Mouse (Mus musculus) brain, adult 2 months (tissue): ENCODE results near the gene Col7a1.

Experiments used
- DNase-seq: peaks from one replicate; pipeline ENCODE4 v3.0.0; 2011; ENCODE audit warnings: low read depth, low spot score

Gene Col7a1

GRCm38 (mm10) chr9:109016973-109017604 lies 63.7 kb downstream of the Col7a1 start:
- no peak for DNase-seq

DNA sequence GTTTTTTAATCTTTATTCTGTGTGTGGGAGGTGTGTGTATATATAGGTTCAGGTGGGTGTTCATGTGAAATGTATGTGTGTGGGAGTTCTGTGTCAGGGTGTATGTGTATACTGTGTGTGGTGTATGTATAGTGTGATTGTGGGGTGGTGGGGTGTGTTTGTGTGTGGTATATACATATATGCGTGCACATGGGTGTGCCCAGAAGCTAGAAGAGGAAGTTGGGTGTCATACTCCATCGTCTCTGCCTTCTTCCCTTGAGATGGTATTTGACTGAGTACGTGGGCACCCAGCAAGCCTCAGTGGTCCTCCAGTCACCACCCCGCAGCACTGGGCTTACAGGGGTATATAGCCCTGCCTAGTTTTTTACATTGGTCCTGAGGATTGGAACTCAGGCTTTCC lies 68.0 kb downstream of the Col7a1 start:
- DNase-seq = no peak

GRCm38 (mm10) chr9:109022866-109023685 lies 69.7 kb downstream of the Col7a1 start:
- peak; percentile 75 for DNase-seq

DNA sequence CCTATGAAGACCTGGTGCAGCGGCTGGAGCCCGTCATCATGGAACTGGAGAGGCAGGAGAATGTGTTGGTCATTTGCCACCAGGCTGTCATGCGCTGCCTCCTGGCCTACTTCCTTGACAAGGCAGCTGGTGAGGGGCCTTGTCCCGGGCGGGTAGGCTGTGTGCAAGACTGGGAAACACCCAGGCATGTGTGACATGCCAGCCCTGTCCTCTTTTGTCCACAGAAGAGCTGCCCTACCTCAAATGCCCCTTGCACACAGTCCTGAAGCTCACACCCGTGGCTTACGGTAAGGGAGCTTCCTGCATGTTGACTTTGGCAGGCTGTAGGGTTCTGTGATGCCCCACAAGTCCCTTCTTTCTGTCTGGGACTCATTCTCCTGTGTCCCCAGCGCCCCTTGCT lies 74.1 kb downstream of the Col7a1 start:
- DNase-seq = no peak

GRCm38 (mm10) chr9:109028421-109028820 lies 75.0 kb downstream of the Col7a1 start:
- DNase-seq = no peak

DNA sequence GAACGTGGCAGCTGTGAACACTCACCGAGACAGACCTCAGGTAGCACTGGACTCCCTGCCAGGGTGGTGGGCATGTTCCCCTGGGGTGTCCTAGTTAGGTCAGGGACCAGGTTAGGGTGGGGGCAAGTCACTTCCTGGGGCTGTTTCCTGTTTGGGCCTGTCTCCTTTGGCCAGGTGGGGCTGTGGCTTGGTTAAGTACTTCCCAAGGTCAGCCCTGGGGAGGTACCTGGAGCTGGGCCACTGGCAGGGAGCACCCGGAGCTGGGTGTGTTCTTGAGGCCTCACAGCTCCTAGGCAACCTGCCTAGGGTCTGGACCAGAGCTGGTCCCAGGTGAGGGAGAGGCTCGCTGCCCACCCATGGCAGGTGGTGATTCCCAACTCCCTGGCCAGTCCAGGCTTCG lies 75.5 kb downstream of the Col7a1 start:
- DNase-seq = no peak

DNA sequence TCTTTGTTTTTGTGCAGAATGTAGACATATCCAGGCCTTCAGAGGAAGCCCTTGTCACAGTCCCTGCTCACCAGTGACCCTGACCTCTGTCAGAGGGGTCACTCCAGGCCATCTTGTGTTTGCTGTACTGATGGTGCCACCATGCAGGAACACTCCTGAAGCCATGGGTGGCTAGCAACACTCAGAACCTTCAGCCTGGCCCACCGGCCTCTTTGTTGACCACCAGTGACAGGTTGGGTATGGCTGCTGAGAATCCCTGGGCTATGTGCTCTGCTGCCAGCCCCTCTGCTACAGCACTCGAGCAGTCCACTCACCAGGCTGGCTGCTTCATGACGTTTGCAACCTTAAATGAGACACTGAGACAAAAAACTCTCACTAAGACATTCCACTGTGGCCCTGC lies 76.9 kb downstream of the Col7a1 start:
- DNase-seq = no peak

DNA sequence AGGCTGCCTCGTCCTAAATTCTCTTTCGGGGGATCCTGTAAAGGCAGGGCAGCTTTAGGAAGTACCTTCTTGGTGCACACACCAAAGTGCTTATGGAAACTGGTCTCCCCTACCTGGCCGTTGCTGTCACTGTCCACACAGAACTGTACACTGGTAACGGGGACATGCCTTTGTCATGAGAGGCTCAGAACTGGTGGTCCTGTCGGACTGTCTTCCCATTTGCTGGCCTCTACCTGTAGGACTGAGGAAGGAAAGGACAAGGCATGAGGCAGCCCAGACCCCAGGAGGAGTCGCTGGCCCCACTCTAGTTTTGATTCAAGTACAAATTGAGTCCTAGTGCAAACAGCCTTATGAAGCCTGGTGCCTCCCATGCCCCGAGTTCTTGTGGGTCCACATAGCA lies 77.6 kb downstream of the Col7a1 start:
- DNase-seq = no peak

DNA sequence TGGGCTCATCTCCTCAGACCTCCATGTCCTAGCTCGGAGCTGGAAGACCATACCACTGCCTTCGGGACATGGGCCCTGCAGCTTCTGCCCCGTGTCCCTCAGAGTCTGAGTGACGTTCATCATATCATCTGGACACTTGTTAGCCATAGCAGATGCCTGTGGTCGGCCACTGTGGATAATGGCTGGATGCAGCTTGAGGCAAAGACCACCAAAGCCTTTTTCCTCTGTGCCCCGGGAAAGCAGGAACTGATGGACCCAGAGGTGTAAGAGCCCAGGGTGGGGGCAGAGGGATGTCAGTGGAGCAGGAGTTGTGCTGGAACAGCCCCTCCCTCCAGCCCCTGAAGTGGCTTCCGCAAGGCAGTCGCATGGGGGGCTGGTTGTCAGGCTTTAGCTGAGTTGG lies 78.3 kb downstream of the Col7a1 start:
- no peak for DNase-seq

DNA sequence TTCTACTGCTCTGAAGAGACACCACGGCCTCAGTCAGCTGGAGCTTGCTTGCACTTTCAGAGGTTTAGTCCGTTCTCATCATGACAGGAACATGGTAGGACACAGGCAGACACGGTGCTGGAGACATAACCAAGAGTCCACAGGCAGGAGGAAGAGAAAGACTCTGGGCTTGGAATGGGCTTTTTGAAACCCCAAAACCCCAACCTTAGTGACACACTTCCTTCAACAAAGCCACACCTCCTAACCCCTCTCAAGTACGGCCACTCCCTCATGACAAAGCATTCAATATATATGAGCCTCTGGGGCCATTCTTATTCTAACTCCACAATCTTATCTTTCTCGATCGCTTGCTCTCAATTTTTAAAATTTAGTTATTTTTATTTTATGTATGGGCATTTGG lies 79.0 kb downstream of the Col7a1 start:
- DNase-seq = no peak
